Comparison of ENCODE assay signal across 9 mouse cellular contexts in genomic region chr12:75833149-75833959, GRCm38 (mm10). TPM values are rescaled to one million over a fixed set of nuclear protein-coding genes. Genes with fewer than 3 reads are reported as not detected.
DNase-seq lines count a peak whose midpoint lies in the region; ATAC-seq lines count a peak whose summit lies in the region.
"Had no signal": no experiment of that assay in that cellular context is flagged by ENCODE, and none has a peak within 500 bp of the region (broad histone marks: within the 10 kb centered on the region; RNA-seq: fewer than 3 reads in every experiment).

No protein-coding gene starts in this region.

- no peak overlapping the region for H3K9ac ChIP-seq in midbrain, embryonic 15.5 days
- no peak overlapping the region for H3K9ac ChIP-seq in kidney, embryonic 15.5 days
- no peak overlapping the region for H3K9ac ChIP-seq in hindbrain, embryonic 11.5 days (ENCODE audit: low read depth, low read length)

- no peak for ATAC-seq in midbrain, embryonic 15.5 days (replicated peaks)
- no peak for ATAC-seq in kidney, embryonic 15.5 days (replicated peaks; ENCODE audit: low FRiP score)
- no peak for ATAC-seq in hindbrain, embryonic 11.5 days (ENCODE audit: low FRiP score)

- no peak overlapping the region for H3K4me3 ChIP-seq in heart, embryonic 10.5 days
- H3K4me3 ChIP-seq in midbrain, embryonic 15.5 days = no peak overlapping the region
- H3K4me3 ChIP-seq in midbrain, embryonic 10.5 days = no peak overlapping the region
- no peak overlapping the region for H3K4me3 ChIP-seq in kidney, embryonic 15.5 days (replicated peaks)
- H3K4me3 ChIP-seq in hindbrain, embryonic 11.5 days (ENCODE audit: low read depth, low read length) = no peak overlapping the region

- H3K9me3 ChIP-seq in heart, embryonic 10.5 days = no peaks in the 10 kb centered on the region
- H3K9me3 ChIP-seq in midbrain, embryonic 15.5 days = no peaks in the 10 kb centered on the region
- no peaks in the 10 kb centered on the region for H3K9me3 ChIP-seq in midbrain, embryonic 10.5 days (replicated peaks)
- H3K9me3 ChIP-seq in kidney, embryonic 15.5 days (replicated peaks) = no peaks in the 10 kb centered on the region
- no peaks in the 10 kb centered on the region for H3K9me3 ChIP-seq in hindbrain, embryonic 11.5 days (ENCODE audit: control insufficient read depth, low read length)

- 58% methylated on average over 12 of the region's 12 CpGs for WGBS in heart, embryonic 10.5 days
- 70% methylated on average over 12 of the region's 12 CpGs for WGBS in midbrain, embryonic 15.5 days
- WGBS in midbrain, embryonic 10.5 days = 87% methylated on average over 12 of the region's 12 CpGs
- WGBS in kidney, embryonic 15.5 days = 48% methylated on average over 12 of the region's 12 CpGs
- WGBS in hindbrain, embryonic 11.5 days = 74% methylated on average over 12 of the region's 12 CpGs

- H3K4me1 ChIP-seq in heart, embryonic 10.5 days = peaks cover 51% of the 10 kb centered on the region
- H3K4me1 ChIP-seq in midbrain, embryonic 15.5 days = peaks cover 12% of the 10 kb centered on the region
- peaks cover 45% of the 10 kb centered on the region for H3K4me1 ChIP-seq in midbrain, embryonic 10.5 days
- peaks cover 78% of the 10 kb centered on the region for H3K4me1 ChIP-seq in kidney, embryonic 15.5 days
- H3K4me1 ChIP-seq in hindbrain, embryonic 11.5 days (replicated peaks; ENCODE audit: control insufficient read depth, insufficient read depth, low read length) = 0 out of 2 replicates have a peak, but pooled peaks cover 3% of the 10 kb centered on the region

- H3K27me3 ChIP-seq in heart, embryonic 10.5 days (ENCODE audit: insufficient read depth, poor library complexity, severe bottlenecking) = no peaks in the 10 kb centered on the region
- H3K27me3 ChIP-seq in midbrain, embryonic 15.5 days (replicated peaks) = no peaks in the 10 kb centered on the region
- no peaks in the 10 kb centered on the region; the same call in 1 of the 2 replicates for H3K27me3 ChIP-seq in midbrain, embryonic 10.5 days (ENCODE audit: low read depth, poor library complexity, severe bottlenecking)
- H3K27me3 ChIP-seq in kidney, embryonic 15.5 days = peaks cover 4% of the 10 kb centered on the region; the same call in 1 of the 2 replicates
- no peaks in the 10 kb centered on the region for H3K27me3 ChIP-seq in hindbrain, embryonic 11.5 days (ENCODE audit: control insufficient read depth, insufficient read depth, low read length)

- no peaks in the 10 kb centered on the region for H3K36me3 ChIP-seq in heart, embryonic 10.5 days
- H3K36me3 ChIP-seq in midbrain, embryonic 15.5 days (replicated peaks) = no peaks in the 10 kb centered on the region
- H3K36me3 ChIP-seq in midbrain, embryonic 10.5 days = peaks cover 13% of the 10 kb centered on the region
- H3K36me3 ChIP-seq in kidney, embryonic 15.5 days = no peaks in the 10 kb centered on the region
- H3K36me3 ChIP-seq in hindbrain, embryonic 11.5 days (ENCODE audit: control insufficient read depth, insufficient read depth, low read length) = no peaks in the 10 kb centered on the region

- H3K27ac ChIP-seq in heart, embryonic 10.5 days = peak overlapping the region; percentile 42
- 0 out of 2 replicates have a peak overlapping the region, but pooled peaks have one; percentile 8 for H3K27ac ChIP-seq in midbrain, embryonic 15.5 days
- no peak overlapping the region for H3K27ac ChIP-seq in midbrain, embryonic 10.5 days (replicated peaks)
- peak overlapping the region; percentile 59 for H3K27ac ChIP-seq in kidney, embryonic 15.5 days
- no peak overlapping the region for H3K27ac ChIP-seq in hindbrain, embryonic 11.5 days (ENCODE audit: low read depth, low read length)

- no peak for DNase-seq in heart, embryonic 10.5 days (ENCODE audit: low spot score)
- DNase-seq in heart, postnatal 4 days = no peak
- no peak for DNase-seq in midbrain, embryonic 10.5 days (ENCODE audit: low spot score)
- no peak for DNase-seq in Muller cell, postnatal 12 days (ENCODE audit: inconsistent ontology term)
- no peak for DNase-seq in hindbrain, embryonic 11.5 days (ENCODE audit: low spot score)
- DNase-seq in ovary, postnatal 36 days (ENCODE audit: low spot score) = no peak
- DNase-seq: lung, postnatal 36 days had no signal

- no peak overlapping the region for H3K4me2 ChIP-seq in midbrain, embryonic 15.5 days
- H3K4me2 ChIP-seq in kidney, embryonic 15.5 days = peak overlapping the region; percentile 29
- H3K4me2 ChIP-seq in hindbrain, embryonic 11.5 days (replicated peaks; ENCODE audit: low read depth, low read length) = no peak overlapping the region

RNA-seq across cellular contexts. Expression of gene Syne2, which starts 15.4 kb away (rescaled TPM):
- 62.4 and 67.6 TPM in 2 replicates for polyA plus RNA-seq in heart, embryonic 10.5 days (2016; fragmentation: Nextera tagmentation; extraction: Ambion mirVana)
- total RNA-seq in heart, postnatal 4 days (2021) = 10 to 100 TPM; 55.3 to 65.4 TPM
- 52.7 and 56.0 TPM in 2 replicates for polyA plus RNA-seq in midbrain, embryonic 15.5 days (2015; fragmentation: Nextera tagmentation; extraction: Ambion mirVana)
- polyA plus RNA-seq in midbrain, embryonic 10.5 days (2016; fragmentation: Nextera tagmentation; extraction: Ambion mirVana) = 91.9 and 93.1 TPM in 2 replicates
- 60.2 and 60.9 TPM in 2 replicates for polyA plus RNA-seq in kidney, embryonic 15.5 days (2015; fragmentation: Nextera tagmentation; extraction: Ambion mirVana)
- polyA plus RNA-seq in hindbrain, embryonic 11.5 days (2014; fragmentation: Nextera tagmentation; extraction: Ambion mirVana) = 75.2 and 97.5 TPM in 2 replicates

Comparison
In these comparisons a context has a peak if more than half of its experiments do, and no peak if none do; other contexts are left out.
1. H3K27ac ChIP-seq: peak in heart, embryonic 10.5 days (single experiment), midbrain, embryonic 15.5 days (single experiment) and kidney, embryonic 15.5 days (single experiment); none in midbrain, embryonic 10.5 days (single experiment) and hindbrain, embryonic 11.5 days (single experiment).